Mouse (Mus musculus) testis, adult 2 months (tissue): ENCODE measurements at regions not wholly inside any gene's neighbourhood (a gene's known extent, or its start where the extent isn't known, plus 50 kb on each side); places are given as distances from the start of the nearest gene placed in this dataset.

Experiments
- H3K27ac ChIP-seq: fragments of 200-500 bp; 2 replicates; pipeline ENCODE4 v1.5.1; 2012; ENCODE audit warnings: low read depth, low read length; ENCODE audit not compliant: control insufficient read depth, insufficient read depth
- H3K27me3 ChIP-seq: fragments of 200-500 bp; 2 replicates; pipeline ENCODE4 v1.6.1; 2012; ENCODE audit warnings: mild to moderate bottlenecking, low read length, moderate library complexity; ENCODE audit not compliant: control insufficient read depth, insufficient read depth
- H3K36me3 ChIP-seq: fragments of 200-500 bp; 2 replicates; pipeline ENCODE4 v1.6.1; 2012; ENCODE audit warnings: mild to moderate bottlenecking, low read length; ENCODE audit not compliant: control insufficient read depth, insufficient read depth
- H3K4me1 ChIP-seq: fragments of 200-500 bp; 2 replicates; pipeline ENCODE4 v1.6.1; 2012; ENCODE audit warnings: low read length; ENCODE audit not compliant: control insufficient read depth, insufficient read depth
- H3K4me3 ChIP-seq: fragments of 200-500 bp; 2 replicates; pipeline ENCODE4 v1.5.1; 2012; ENCODE audit warnings: low read depth, mild to moderate bottlenecking, low read length, moderate library complexity, mixed read lengths; ENCODE audit not compliant: control insufficient read depth
- CTCF ChIP-seq: fragments of 200-500 bp; IDR thresholded peaks from 2 replicates; pipeline ENCODE4 v1.5.1; 2012; ENCODE audit warnings: low read depth, mild to moderate bottlenecking, inconsistent platforms, low read length, moderate library complexity; ENCODE audit not compliant: control insufficient read depth, insufficient read depth, insufficient replicate concordance
- POLR2A ChIP-seq: fragments of 200-500 bp; IDR thresholded peaks from 2 replicates; pipeline ENCODE4 v1.6.1; 2012; ENCODE audit warnings: low read depth, mild to moderate bottlenecking, inconsistent platforms, low read length, moderate library complexity; ENCODE audit not compliant: control insufficient read depth

DNA sequence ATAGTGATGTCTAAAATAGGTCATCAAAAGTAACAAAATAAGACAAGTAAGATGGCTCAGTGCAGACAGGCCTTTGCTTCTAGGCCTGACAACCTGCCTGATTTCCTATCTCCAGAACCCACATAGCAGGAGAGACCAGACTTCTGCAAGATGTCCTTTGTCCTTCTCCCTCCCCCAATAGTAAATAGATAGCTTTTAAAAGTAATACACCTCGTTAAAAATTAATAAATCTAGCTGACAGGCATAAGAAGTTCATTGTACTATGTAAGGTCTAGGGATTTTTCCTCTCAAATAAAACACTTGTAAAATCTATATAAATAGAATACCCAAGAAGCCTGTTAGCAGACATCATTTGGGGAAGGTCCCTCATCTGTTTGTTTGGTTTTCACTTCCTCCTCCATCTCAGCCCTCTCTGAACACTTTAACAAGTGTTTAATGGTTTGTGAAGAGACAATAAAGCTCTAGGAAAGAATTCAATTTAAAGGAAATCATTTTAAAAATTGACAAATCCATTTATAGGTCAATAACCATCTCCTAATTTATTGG lies 67.2 kb upstream of the Jade1 start:
- TF ChIP-seq CTCF = no peak
- TF ChIP-seq POLR2A = no peak
- H3K4me1 ChIP-seq = 0 out of 2 replicates have a peak, but pooled peaks cover 2% of the 10 kb centered on the region
- H3K36me3 ChIP-seq = no peaks in the 10 kb centered on the region
- no peaks in the 10 kb centered on the region for H3K27me3 ChIP-seq
- H3K4me3 ChIP-seq = no peak overlapping the region
- no peak overlapping the region for H3K27ac ChIP-seq

DNA sequence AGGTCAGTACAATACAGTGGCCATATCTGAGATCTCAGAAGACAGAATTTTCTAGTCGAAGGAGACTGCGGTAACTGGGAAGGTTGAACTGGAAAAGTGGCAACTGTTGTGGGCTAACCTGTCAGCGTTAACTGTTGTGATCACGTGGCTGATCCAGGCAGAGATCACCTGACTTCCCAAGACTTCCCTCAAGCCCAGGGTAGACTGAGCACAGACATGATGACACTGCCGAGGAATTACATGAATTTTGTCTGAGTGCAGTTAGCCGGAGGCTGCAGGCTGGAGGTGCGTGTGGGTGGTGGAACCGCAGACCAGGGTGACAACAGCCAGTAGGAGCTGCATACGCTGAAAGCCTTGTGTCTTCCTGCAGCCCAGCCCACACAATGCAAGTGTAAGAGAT lies 70.6 kb upstream of the Jade1 start:
- Histone ChIP-seq H3K4me1 (no peaks in the 10 kb centered on the region), H3K27ac (no peak overlapping the region), H3K36me3 (no peaks in the 10 kb centered on the region), H3K4me3 (no peak overlapping the region), H3K27me3 (no peaks in the 10 kb centered on the region)
- TF ChIP-seq CTCF = no peak
- TF ChIP-seq POLR2A = no peak

DNA sequence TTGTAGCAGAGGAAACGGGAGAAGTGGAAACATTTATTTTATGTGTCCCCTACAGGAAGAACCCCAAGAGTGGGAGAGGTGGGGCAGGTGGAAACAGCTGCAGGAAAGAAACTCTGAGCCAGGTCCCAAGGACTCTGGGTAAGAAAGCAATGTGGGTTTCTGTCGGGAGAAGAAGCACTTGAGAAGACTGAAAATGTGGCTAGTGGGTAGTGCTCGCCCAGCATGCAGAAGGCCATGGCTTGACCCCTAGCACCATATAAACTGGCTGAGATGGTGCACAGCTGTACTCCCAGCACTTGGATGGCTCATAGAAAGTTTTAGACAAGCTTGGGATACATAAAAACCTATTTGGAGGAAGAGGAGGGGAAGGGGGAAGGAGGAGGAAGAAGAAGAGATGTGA lies 71.9 kb upstream of the Jade1 start:
- Histone ChIP-seq H3K27ac (no peak overlapping the region), H3K36me3 (no peaks in the 10 kb centered on the region), H3K4me3 (no peak overlapping the region), H3K4me1 (no peaks in the 10 kb centered on the region), H3K27me3 (no peaks in the 10 kb centered on the region)
- TF ChIP-seq POLR2A (no peak), CTCF (no peak)

DNA sequence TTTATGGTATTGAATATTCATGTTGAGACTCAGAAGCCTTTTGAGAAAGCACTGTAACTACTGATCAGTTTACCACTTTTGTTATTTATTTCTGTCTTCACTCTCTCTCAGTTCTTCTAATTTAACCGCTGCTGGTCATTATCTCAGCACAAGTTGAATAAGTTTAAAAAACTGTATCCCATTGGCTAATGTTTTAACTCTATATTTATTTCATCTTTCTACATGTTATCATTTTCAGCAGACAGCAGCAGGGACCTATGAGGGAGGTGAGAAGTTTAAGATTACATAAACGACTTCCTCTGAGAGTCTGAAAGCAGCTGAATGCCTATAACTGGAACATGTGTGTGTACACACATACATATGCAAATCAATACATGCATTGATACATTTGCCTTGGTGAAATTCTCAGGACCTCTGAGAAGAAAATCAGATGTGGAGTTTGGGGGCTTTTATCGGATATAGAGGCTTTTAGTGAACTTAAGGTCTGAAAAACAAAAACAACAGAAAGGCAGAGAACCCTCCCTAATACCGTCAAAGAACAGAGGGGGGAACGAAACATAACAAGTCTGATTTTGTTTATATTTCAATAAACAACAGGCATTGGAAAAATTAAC lies 72.5 kb upstream of the Jade1 start:
- no peaks in the 10 kb centered on the region for H3K36me3 ChIP-seq
- H3K27ac ChIP-seq = no peak overlapping the region
- no peaks in the 10 kb centered on the region for H3K27me3 ChIP-seq
- no peaks in the 10 kb centered on the region for H3K4me1 ChIP-seq
- TF ChIP-seq CTCF (no peak), POLR2A (no peak)
- no peak overlapping the region for H3K4me3 ChIP-seq

DNA sequence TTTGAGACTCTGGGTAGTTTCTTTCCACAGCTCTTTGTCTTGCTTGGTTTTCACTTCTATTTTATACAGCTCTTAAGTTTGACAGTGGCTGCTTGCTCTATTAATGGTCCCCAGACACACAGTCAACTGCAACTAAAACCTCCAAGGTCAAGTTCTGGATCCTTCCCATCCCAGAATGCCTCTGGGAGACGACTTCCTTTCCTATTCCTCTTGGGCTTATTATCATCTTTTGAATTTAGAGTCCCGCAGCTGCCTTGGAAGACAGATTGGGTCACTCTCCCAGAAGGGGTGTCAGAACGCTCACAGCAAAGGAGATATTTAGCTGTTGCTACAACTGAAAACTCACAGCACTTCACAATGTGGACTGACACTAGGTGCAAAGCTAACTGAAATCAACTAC lies 75.3 kb upstream of the Jade1 start:
- Histone ChIP-seq H3K4me1 (no peaks in the 10 kb centered on the region), H3K4me3 (no peak overlapping the region), H3K36me3 (no peaks in the 10 kb centered on the region), H3K27me3 (no peaks in the 10 kb centered on the region), H3K27ac (no peak overlapping the region)
- TF ChIP-seq POLR2A (no peak), CTCF (no peak)

DNA sequence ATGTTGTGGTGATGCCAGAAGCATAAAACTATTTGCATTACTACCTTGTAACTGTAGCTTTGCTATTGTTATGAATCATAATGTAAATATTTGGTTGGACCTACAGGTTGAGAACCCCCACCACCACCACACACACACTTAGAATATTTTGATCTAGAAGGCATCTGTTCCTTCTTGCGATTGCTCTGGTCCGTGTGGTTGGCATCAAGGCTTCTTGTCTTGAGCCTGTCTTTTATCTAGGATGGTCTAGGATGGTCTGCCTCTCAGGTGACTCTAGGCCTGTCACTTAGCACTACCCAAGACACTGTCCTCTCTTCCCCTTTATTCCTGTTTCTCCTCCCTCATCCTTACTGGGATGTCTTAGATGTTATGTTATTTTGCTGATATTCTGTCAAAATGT lies 76.6 kb upstream of the Jade1 start:
- no peaks in the 10 kb centered on the region for H3K4me1 ChIP-seq
- H3K27ac ChIP-seq = no peak overlapping the region
- TF ChIP-seq POLR2A = no peak
- H3K36me3 ChIP-seq = no peaks in the 10 kb centered on the region
- no peak overlapping the region for H3K4me3 ChIP-seq
- no peaks in the 10 kb centered on the region for H3K27me3 ChIP-seq

DNA sequence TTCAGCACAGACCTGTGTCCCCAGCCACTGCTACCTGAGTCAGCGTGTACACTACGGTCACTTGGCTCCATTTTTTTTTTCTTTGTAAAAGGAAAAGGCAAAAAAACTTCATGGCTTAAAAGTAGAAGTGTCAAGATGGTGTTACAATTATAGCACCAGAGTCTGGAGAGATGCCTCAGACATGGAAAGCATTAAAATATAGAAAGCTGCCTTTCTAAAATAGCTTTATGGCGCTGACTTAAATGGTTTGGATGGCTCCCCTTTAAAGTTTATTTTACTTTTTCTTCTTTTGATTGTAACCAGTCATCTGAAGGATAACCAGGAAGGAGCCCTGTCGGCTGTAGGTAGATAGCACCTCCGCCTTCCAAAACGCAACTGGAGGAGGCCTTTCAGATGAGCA lies 79.0 kb upstream of the Jade1 start:
- H3K36me3 ChIP-seq = no peaks in the 10 kb centered on the region
- no peak overlapping the region for H3K27ac ChIP-seq
- no peak overlapping the region for H3K4me3 ChIP-seq
- no peaks in the 10 kb centered on the region for H3K4me1 ChIP-seq
- TF ChIP-seq POLR2A (no peak), CTCF (no peak)
- H3K27me3 ChIP-seq = no peaks in the 10 kb centered on the region

DNA sequence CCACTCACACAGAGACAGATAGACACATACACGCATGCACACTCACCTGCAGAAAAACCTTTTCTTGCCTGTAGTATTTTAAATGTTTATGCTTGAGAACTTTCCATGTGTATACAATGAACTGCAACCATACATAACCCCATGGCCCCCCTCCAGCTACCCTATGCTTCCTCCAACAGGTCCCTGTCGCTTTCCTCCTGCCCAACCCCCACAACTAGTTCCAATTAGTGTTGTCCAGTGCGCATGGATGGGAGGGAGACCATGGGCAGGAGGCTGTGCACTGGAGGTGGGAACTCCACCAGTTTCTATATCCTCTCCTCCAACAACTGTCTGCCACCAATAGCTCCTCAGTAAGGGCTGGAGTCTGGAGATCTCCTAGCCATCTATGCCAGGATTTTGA lies 82.9 kb upstream of the Jade1 start:
- no peaks in the 10 kb centered on the region for H3K4me1 ChIP-seq
- no peaks in the 10 kb centered on the region for H3K36me3 ChIP-seq
- no peak overlapping the region for H3K4me3 ChIP-seq
- no peak overlapping the region for H3K27ac ChIP-seq
- TF ChIP-seq CTCF (no peak), POLR2A (no peak)
- H3K27me3 ChIP-seq = no peaks in the 10 kb centered on the region
